Mouse (Mus musculus): ENCODE data around the gene Emc3. TPM values are rescaled to one million over a fixed set of nuclear protein-coding genes. Genes with fewer than 3 reads are reported as not detected.

Emc3 gene
- polyA plus RNA-seq, 1 experiment from 2014 or later: 78.4 TPM

- Histone ChIP-seq H3K27me3 (ENCODE audit: control insufficient read depth, insufficient read depth, low read length) (no peaks in the 10 kb centered on the region), H3K36me3 (ENCODE audit: control insufficient read depth, insufficient read depth, low read length) (no peaks in the 10 kb centered on the region), H3K4me2 (replicated peaks; ENCODE audit: low read depth) (peak within 1 kb of the TSS; percentile 77), H3K27ac (replicated peaks) (peak within 1 kb of the TSS; percentile 81), H3K9ac (ENCODE audit: low read length) (peak within 1 kb of the TSS; percentile 60), H3K4me1 (replicated peaks; ENCODE audit: control insufficient read depth, insufficient read depth) (0 out of 2 replicates have a peak, but pooled peaks cover 2% of the 10 kb centered on the region), H3K9me3 (ENCODE audit: control insufficient read depth, low read length) (no peaks in the 10 kb centered on the region), H3K4me3 (ENCODE audit: low read depth, low read length) (peak within 1 kb of the TSS; percentile 47)
- ATAC-seq (ENCODE audit: low FRiP score, low TSS enrichment) (peak; percentile 92), DNase-seq (ENCODE audit: low spot score) (peak; percentile 97)
- TF ChIP-seq CTCF (IDR thresholded peaks at IDR 0.05; ENCODE audit: low read depth): no peak; the same call in 1 of the 2 replicates
- TF ChIP-seq EP300 (optimal IDR thresholded peaks at IDR 0.05): no peak
- 2% methylated on average over 26 of the region's 26 CpGs for whole genome bisulfite sequencing
Measured at GRCm38 (mm10) chr6:113483100-113483615, 48.3 kb downstream of the Emc3 start, which contains the start of gene Creld1. Gene Creld1, plus strand, starts transcription at chr6:113483297.

DNA sequence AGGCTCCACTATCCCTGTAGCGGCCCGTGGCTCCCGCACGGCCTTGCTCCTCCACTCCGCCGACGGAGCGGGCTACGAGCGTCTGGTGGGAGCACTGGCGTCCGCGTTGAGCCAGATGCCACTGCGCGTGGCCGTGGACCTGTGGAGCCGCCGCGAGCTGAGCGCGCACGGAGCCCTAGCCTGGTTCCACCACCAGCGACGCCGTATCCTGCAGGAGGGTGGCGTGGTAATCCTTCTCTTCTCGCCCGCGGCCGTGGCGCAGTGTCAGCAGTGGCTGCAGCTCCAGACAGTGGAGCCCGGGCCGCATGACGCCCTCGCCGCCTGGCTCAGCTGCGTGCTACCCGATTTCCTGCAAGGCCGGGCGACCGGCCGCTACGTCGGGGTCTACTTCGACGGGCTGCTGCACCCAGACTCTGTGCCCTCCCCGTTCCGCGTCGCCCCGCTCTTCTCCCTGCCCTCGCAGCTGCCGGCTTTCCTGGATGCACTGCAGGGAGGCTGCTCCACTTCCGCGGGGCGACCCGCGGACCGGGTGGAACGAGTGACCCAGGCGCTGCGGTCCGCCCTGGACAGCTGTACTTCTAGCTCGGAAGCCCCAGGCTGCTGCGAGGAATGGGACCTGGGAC lies 48.9 kb downstream of the Emc3 start:
- WGBS: 5% methylated on average over 56 of the region's 65 CpGs

DNA sequence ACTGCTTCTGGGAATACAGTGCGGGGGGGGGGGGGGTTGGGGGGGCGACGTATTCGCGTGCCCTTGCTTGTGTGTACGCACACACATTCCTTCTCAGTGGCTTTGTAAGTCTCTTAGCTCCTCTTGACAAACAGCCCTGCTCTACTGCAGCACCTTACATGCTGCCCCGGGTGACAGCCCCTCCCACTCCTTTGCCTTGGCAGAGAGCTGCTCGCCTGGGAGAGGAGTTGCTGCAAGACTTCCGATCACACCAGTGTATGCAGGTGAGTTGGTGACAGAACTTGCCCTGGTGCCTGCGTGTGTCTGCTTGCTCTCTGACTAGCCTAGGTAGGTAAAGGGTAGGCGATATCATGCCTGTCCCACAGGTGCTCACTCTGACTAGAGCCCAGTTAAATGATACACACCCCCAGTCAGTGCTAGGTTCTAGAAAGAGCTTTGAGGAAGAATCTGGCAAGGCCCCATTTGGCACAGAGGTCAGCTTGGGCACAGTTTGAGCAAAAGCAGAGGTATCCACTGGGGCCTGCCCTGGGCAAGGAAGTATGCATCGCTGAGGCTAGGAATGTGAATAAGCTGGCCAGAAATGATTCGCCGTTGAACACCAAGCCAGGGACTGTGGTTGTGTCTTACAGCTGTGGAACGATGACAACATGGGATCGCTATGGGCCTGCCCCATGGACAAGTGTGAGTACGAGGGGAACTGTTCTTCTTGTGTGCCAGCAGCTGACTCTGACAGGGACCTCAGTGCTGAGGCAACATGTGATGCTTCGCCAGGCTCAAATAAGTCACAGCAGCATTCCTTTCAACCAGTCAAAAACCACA lies 50.7 kb downstream of the Emc3 start:
- H3K36me3 ChIP-seq (ENCODE audit: control insufficient read depth, insufficient read depth, low read length): no peaks in the 10 kb centered on the region
- 0 out of 2 replicates have a peak, but pooled peaks cover 2% of the 10 kb centered on the region for H3K4me1 ChIP-seq (replicated peaks; ENCODE audit: control insufficient read depth, insufficient read depth)
- H3K9ac ChIP-seq (ENCODE audit: low read length): no peak overlapping the region
- H3K4me2 ChIP-seq (replicated peaks; ENCODE audit: low read depth): no peak overlapping the region
- ATAC-seq (ENCODE audit: low FRiP score, low TSS enrichment): peak; percentile 44
- no peaks in the 10 kb centered on the region for H3K27me3 ChIP-seq (ENCODE audit: control insufficient read depth, insufficient read depth, low read length)
- H3K27ac ChIP-seq (replicated peaks): peak overlapping the region; percentile 53
- no peak overlapping the region for H3K4me3 ChIP-seq (ENCODE audit: low read depth, low read length)
- DNase-seq (ENCODE audit: low spot score): peak; percentile 65
- 45% methylated on average over 18 of the region's 18 CpGs for WGBS
- no peaks in the 10 kb centered on the region for H3K9me3 ChIP-seq (ENCODE audit: control insufficient read depth, low read length)
- TF ChIP-seq CTCF (IDR thresholded peaks at IDR 0.05; ENCODE audit: low read depth) (no peak), EP300 (optimal IDR thresholded peaks at IDR 0.05) (no peak)

More for the DNA sequence above, 48.9 kb downstream of the Emc3 start:
- peak overlapping the region; percentile 47 for H3K4me3 ChIP-seq (ENCODE audit: low read depth, low read length)
- peak overlapping the region; percentile 81 for H3K27ac ChIP-seq (replicated peaks)
- TF ChIP-seq EP300 (optimal IDR thresholded peaks at IDR 0.05): no peak
- peak; percentile 33; the same call in 1 of the 2 replicates for TF ChIP-seq CTCF (IDR thresholded peaks at IDR 0.05; ENCODE audit: low read depth)
- H3K4me2 ChIP-seq (replicated peaks; ENCODE audit: low read depth): peak overlapping the region; percentile 77
- H3K9ac ChIP-seq (ENCODE audit: low read length): peak overlapping the region; percentile 59
- H3K4me1 ChIP-seq (replicated peaks; ENCODE audit: control insufficient read depth, insufficient read depth): 0 out of 2 replicates have a peak, but pooled peaks cover 2% of the 10 kb centered on the region
- H3K9me3 ChIP-seq (ENCODE audit: control insufficient read depth, low read length): no peaks in the 10 kb centered on the region
- no peaks in the 10 kb centered on the region for H3K27me3 ChIP-seq (ENCODE audit: control insufficient read depth, insufficient read depth, low read length)
- H3K36me3 ChIP-seq (ENCODE audit: control insufficient read depth, insufficient read depth, low read length): no peaks in the 10 kb centered on the region
- peak; percentile 40 for ATAC-seq (ENCODE audit: low FRiP score, low TSS enrichment)
- peak; percentile 69 for DNase-seq (ENCODE audit: low spot score)

- H3K9me3 ChIP-seq (ENCODE audit: control insufficient read depth, low read length): no peaks in the 10 kb centered on the region
- H3K4me3 ChIP-seq (ENCODE audit: low read depth, low read length): no peak overlapping the region
- DNase-seq (ENCODE audit: low spot score) (no peak), ATAC-seq (ENCODE audit: low FRiP score, low TSS enrichment) (no peak)
- H3K27ac ChIP-seq (replicated peaks): no peak overlapping the region; the same call in 1 of the 2 replicates
- WGBS: 82% methylated on average over 10 of the region's 10 CpGs
- H3K27me3 ChIP-seq (ENCODE audit: control insufficient read depth, insufficient read depth, low read length): no peaks in the 10 kb centered on the region
- H3K4me1 ChIP-seq (replicated peaks; ENCODE audit: control insufficient read depth, insufficient read depth): 0 out of 2 replicates have a peak, but pooled peaks cover 2% of the 10 kb centered on the region
- H3K36me3 ChIP-seq (ENCODE audit: control insufficient read depth, insufficient read depth, low read length): no peaks in the 10 kb centered on the region
- H3K4me2 ChIP-seq (replicated peaks; ENCODE audit: low read depth): no peak overlapping the region
- no peak overlapping the region for H3K9ac ChIP-seq (ENCODE audit: low read length)
- TF ChIP-seq EP300 (optimal IDR thresholded peaks at IDR 0.05): no peak
- TF ChIP-seq CTCF (IDR thresholded peaks at IDR 0.05; ENCODE audit: low read depth): no peak
Measured at GRCm38 (mm10) chr6:113478906-113479305, 52.5 kb downstream of the Emc3 start.

- H3K27ac ChIP-seq (replicated peaks): no peak overlapping the region
- H3K4me2 ChIP-seq (replicated peaks; ENCODE audit: low read depth): no peak overlapping the region
- H3K27me3 ChIP-seq (ENCODE audit: control insufficient read depth, insufficient read depth, low read length): no peaks in the 10 kb centered on the region
- no peaks in the 10 kb centered on the region for H3K36me3 ChIP-seq (ENCODE audit: control insufficient read depth, insufficient read depth, low read length)
- H3K4me3 ChIP-seq (ENCODE audit: low read depth, low read length): no peak overlapping the region
- no peak for TF ChIP-seq EP300 (optimal IDR thresholded peaks at IDR 0.05)
- no peak for TF ChIP-seq CTCF (IDR thresholded peaks at IDR 0.05; ENCODE audit: low read depth)
- H3K9ac ChIP-seq (ENCODE audit: low read length): no peak overlapping the region
- WGBS: 17% methylated on average over 7 of the region's 7 CpGs
- H3K9me3 ChIP-seq (ENCODE audit: control insufficient read depth, low read length): no peaks in the 10 kb centered on the region
- ATAC-seq (ENCODE audit: low FRiP score, low TSS enrichment) (no peak), DNase-seq (ENCODE audit: low spot score) (no peak)
- H3K4me1 ChIP-seq (replicated peaks; ENCODE audit: control insufficient read depth, insufficient read depth): peaks cover 3% of the 10 kb centered on the region
Measured at GRCm38 (mm10) chr6:113477353-113477752, 54.1 kb downstream of the Emc3 start.

Data from stomach, postnatal 0 days (tissue).